Mouse (Mus musculus): ENCODE measurements around the gene Zfp868. TPM values are rescaled to one million over a fixed set of nuclear protein-coding genes. Genes with fewer than 3 reads are reported as not detected.

The Zfp868 gene
- polyA plus RNA-seq, 1 experiment from 2014 or later = 38.5 TPM

Other genes with a start within 250 kb of the Zfp868 start
- gene Gm9495, start 172.0 kb downstream of the Zfp868 start, polyA plus RNA-seq (2016; fragmentation: Nextera tagmentation; extraction: Ambion mirVana) = 0.09 TPM in 1 of 2 replicates, not detected in the other
- gene Gm7697, start 102.6 kb downstream of the Zfp868 start, polyA plus RNA-seq (2016; fragmentation: Nextera tagmentation; extraction: Ambion mirVana) = not detected in 2 replicates
- gene Zfp964, start 28.9 kb upstream of the Zfp868 start, polyA plus RNA-seq (2016; fragmentation: Nextera tagmentation; extraction: Ambion mirVana) = 2.3 and 2.4 TPM in 2 replicates
- 32.1 and 32.3 TPM in 2 replicates for gene Zfp869, start 85.2 kb upstream of the Zfp868 start, polyA plus RNA-seq (2016; fragmentation: Nextera tagmentation; extraction: Ambion mirVana)
- gene Zfp963, start 124.4 kb upstream of the Zfp868 start, polyA plus RNA-seq (2016; fragmentation: Nextera tagmentation; extraction: Ambion mirVana) = 7.7 and 7.8 TPM in 2 replicates
- gene Gm20422, start 149.3 kb upstream of the Zfp868 start, polyA plus RNA-seq (2016; fragmentation: Nextera tagmentation; extraction: Ambion mirVana) = 0.42 TPM in 1 of 2 replicates, not detected in the other
- 53.5 and 55.3 TPM in 2 replicates for gene Atp13a1, start 165.6 kb upstream of the Zfp868 start, polyA plus RNA-seq (2016; fragmentation: Nextera tagmentation; extraction: Ambion mirVana)
- gene Zfp866, start 165.6 kb upstream of the Zfp868 start, polyA plus RNA-seq (2016; fragmentation: Nextera tagmentation; extraction: Ambion mirVana) = 42.3 and 43.1 TPM in 2 replicates
- gene Gmip, start 183.1 kb upstream of the Zfp868 start, polyA plus RNA-seq (2016; fragmentation: Nextera tagmentation; extraction: Ambion mirVana) = 17.2 and 17.3 TPM in 2 replicates
- 0.83 and 1.1 TPM in 2 replicates for gene Lpar2, start 196.9 kb upstream of the Zfp868 start, polyA plus RNA-seq (2016; fragmentation: Nextera tagmentation; extraction: Ambion mirVana)
- 51.2 and 54.0 TPM in 2 replicates for gene Pbx4, start 206.9 kb upstream of the Zfp868 start, polyA plus RNA-seq (2016; fragmentation: Nextera tagmentation; extraction: Ambion mirVana)

Data from forebrain, embryonic 12.5 days (tissue).